8 mouse cellular contexts compared by ENCODE assay signal in genomic region chr19:7122698-7123306, GRCm38 (mm10). TPM values are rescaled to one million over a fixed set of nuclear protein-coding genes. Genes with fewer than 3 reads are reported as not detected.
DNase-seq lines count a peak whose midpoint lies in the region; ATAC-seq and TF ChIP-seq lines count a peak whose summit lies in the region.

No protein-coding gene starts in this region.

- peaks cover 30% of the 10 kb centered on the region for H3K27me3 ChIP-seq in heart, embryonic 10.5 days (ENCODE audit: insufficient read depth, poor library complexity, severe bottlenecking)
- H3K27me3 ChIP-seq in limb, embryonic 10.5 days (ENCODE audit: low read depth, poor library complexity, severe bottlenecking), result peaks cover 88% of the 10 kb centered on the region
- H3K27me3 ChIP-seq in stomach, postnatal 0 days (ENCODE audit: control insufficient read depth, insufficient read depth, low read length), result no peaks in the 10 kb centered on the region

- no peaks in the 10 kb centered on the region for H3K9me3 ChIP-seq in heart, embryonic 10.5 days
- no peaks in the 10 kb centered on the region for H3K9me3 ChIP-seq in limb, embryonic 10.5 days (replicated peaks)
- no peaks in the 10 kb centered on the region for H3K9me3 ChIP-seq in stomach, postnatal 0 days (ENCODE audit: control insufficient read depth, low read length)

- peak; percentile 63; the same call in 1 of the 2 replicates for ATAC-seq in stomach, postnatal 0 days (ENCODE audit: low FRiP score, low TSS enrichment)

- TF ChIP-seq EP300 in stomach, postnatal 0 days (optimal IDR thresholded peaks at IDR 0.05), result no peak

- no peak overlapping the region for H3K4me2 ChIP-seq in stomach, postnatal 0 days (replicated peaks; ENCODE audit: low read depth)

- no peak for DNase-seq in heart, embryonic 10.5 days (ENCODE audit: low spot score)
- DNase-seq in heart, postnatal 36 days, result no peak
- peak; percentile 33 for DNase-seq in lung, postnatal 10 days
- DNase-seq in lung, postnatal 4 days, result no peak
- DNase-seq in limb, embryonic 10.5 days (ENCODE audit: low spot score), result no peak
- no peak for DNase-seq in stomach, postnatal 0 days (ENCODE audit: low spot score)
- no peak for DNase-seq in layer of hippocampus, adult 11-12 months (ENCODE audit: low spot score)
- DNase-seq in gastrocnemius, postnatal 14 days, result no peak

- H3K4me1 ChIP-seq in heart, embryonic 10.5 days, result peaks cover 47% of the 10 kb centered on the region
- peaks cover 41% of the 10 kb centered on the region for H3K4me1 ChIP-seq in limb, embryonic 10.5 days
- no peaks in the 10 kb centered on the region for H3K4me1 ChIP-seq in stomach, postnatal 0 days (replicated peaks; ENCODE audit: control insufficient read depth, insufficient read depth)

- TF ChIP-seq CTCF in stomach, postnatal 0 days (IDR thresholded peaks at IDR 0.05; ENCODE audit: low read depth), result no peak

- H3K36me3 ChIP-seq in heart, embryonic 10.5 days, result no peaks in the 10 kb centered on the region
- no peaks in the 10 kb centered on the region for H3K36me3 ChIP-seq in limb, embryonic 10.5 days
- H3K36me3 ChIP-seq in stomach, postnatal 0 days (ENCODE audit: control insufficient read depth, insufficient read depth, low read length), result no peaks in the 10 kb centered on the region

- peak overlapping the region; percentile 89 for H3K27ac ChIP-seq in heart, embryonic 10.5 days
- H3K27ac ChIP-seq in limb, embryonic 10.5 days, result peak overlapping the region; percentile 64; the same call in 1 of the 2 replicates
- H3K27ac ChIP-seq in stomach, postnatal 0 days (replicated peaks), result no peak overlapping the region; the same call in 1 of the 2 replicates

- no peak overlapping the region for H3K9ac ChIP-seq in stomach, postnatal 0 days (ENCODE audit: low read length)

- H3K4me3 ChIP-seq in heart, embryonic 10.5 days, result peak overlapping the region; percentile 22
- no peak overlapping the region for H3K4me3 ChIP-seq in limb, embryonic 10.5 days
- no peak overlapping the region for H3K4me3 ChIP-seq in stomach, postnatal 0 days (ENCODE audit: low read depth, low read length)

- intact Hi-C loops in heart, postnatal 36 days (cut with DNase I), result loop anchor here (5.0 kb wide), 1 partner anchor 69 kb away; no protein-coding TSS in a partner anchor
- intact Hi-C loops in gastrocnemius, postnatal 14 days (cut with DNase I; ENCODE audit: low total_unique reads), result loop anchor here (5.0 kb wide), 1 partner anchor 39 kb away; no protein-coding TSS in a partner anchor

- whole genome bisulfite sequencing in heart, embryonic 10.5 days, result 38% methylated on average over 10 of the region's 10 CpGs
- 60% methylated on average over 10 of the region's 10 CpGs for WGBS in limb, embryonic 10.5 days
- WGBS in stomach, postnatal 0 days, result 19% methylated on average over 10 of the region's 10 CpGs

RNA-seq across cellular contexts. Expression of gene Flrt1, which starts 17.3 kb away (rescaled TPM):
- polyA plus RNA-seq in heart, embryonic 10.5 days (2016; fragmentation: Nextera tagmentation; extraction: Ambion mirVana), result 0.53 and 1.0 TPM in 2 replicates
- total RNA-seq in heart, postnatal 36 days (2021), result under 1 TPM; 0.84 to 1.00 TPM
- polyA plus RNA-seq in limb, embryonic 10.5 days (2016; fragmentation: Nextera tagmentation; extraction: Ambion mirVana), result 0.54 and 1.6 TPM in 2 replicates
- 1.1 and 1.6 TPM in 2 replicates for polyA plus RNA-seq in stomach, postnatal 0 days (2015; fragmentation: Nextera tagmentation; extraction: Ambion mirVana)
- total RNA-seq in gastrocnemius, postnatal 14 days (2021), result under 1 TPM; 0.27 to 0.51 TPM
